Mouse (Mus musculus) heart, adult 2 months (tissue): Measurements from ENCODE around the gene Smug1.

Source experiments
- CTCF ChIP-seq: fragments of 200-600 bp; IDR thresholded peaks from 2 replicates; pipeline ENCODE4 v1.8.1; 2022; ENCODE audit warnings: antibody characterized with exemption, mild to moderate bottlenecking, moderate library complexity
- EP300 ChIP-seq: fragments of 200-500 bp; IDR thresholded peaks from 2 replicates; pipeline ENCODE4 v1.6.1; 2011; ENCODE audit warnings: low read depth, low read length, control low read depth; ENCODE audit not compliant: insufficient read depth
- POLR2A ChIP-seq: fragments of 200-500 bp; IDR thresholded peaks from 2 replicates; pipeline ENCODE4 v1.6.1; 2011; ENCODE audit warnings: mild to moderate bottlenecking, low read depth, low read length, control low read depth; ENCODE audit not compliant: insufficient read depth

DNA sequence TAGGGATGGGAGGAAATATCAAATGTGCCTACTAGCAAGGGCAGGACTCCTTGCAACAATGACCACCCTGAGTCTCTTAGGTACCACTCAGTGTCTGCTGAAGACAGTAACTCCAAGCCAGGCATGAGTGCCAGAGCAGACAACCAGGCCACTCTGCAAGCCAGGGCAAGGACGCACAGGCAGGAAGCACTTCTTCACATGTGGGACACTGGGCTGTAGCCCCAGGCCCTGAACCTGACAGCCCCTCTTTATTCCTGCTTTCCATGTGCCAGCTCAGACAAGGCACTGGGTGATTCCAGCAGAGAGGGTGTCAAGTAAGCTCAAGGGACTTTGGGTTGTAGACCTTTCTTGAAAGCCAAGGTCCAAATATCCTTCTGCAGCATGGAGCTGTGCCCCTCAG is 11.9 kb upstream of the Smug1 start:
- no peak for TF ChIP-seq POLR2A
- TF ChIP-seq CTCF: no peak
- no peak for TF ChIP-seq EP300
